Mouse (Mus musculus): ENCODE data around the gene Arhgdib. TPM values are rescaled to one million over a fixed set of nuclear protein-coding genes. Genes with fewer than 3 reads are reported as not detected.
A peak's percentile ranks its signal among the peaks of the same experiment; 100 is the strongest.

Arhgdib gene
- polyA plus RNA-seq, 1 experiment = 23.0 TPM

DNA sequence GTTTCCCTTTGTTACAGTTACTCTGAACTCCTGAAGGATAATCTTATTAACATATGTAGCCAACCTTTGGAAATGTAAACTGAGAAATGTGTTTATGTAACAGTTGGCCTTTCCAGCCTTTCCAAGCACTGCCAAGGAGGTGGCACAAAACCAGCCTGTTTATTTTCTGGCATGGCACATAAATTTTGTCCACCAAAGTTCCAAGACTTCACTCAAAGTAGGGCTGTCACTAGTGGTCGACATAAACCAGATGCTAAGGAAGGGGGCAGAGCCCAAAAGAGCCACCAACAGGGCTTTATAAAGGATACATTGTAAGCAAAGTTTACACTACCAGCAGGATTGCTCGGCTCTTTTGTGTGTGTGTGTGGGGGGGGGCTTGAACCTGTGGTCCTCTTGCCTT lies 23.8 kb downstream of the Arhgdib start:
- DNase-seq (ENCODE audit: low read depth) = no peak
- no peak for TF ChIP-seq POLR2A (IDR thresholded peaks at IDR 0.05; ENCODE audit: borderline replicate concordance, extremely low read depth, insufficient read depth, insufficient read length, poor library complexity, severe bottlenecking)
- TF ChIP-seq CTCF (IDR thresholded peaks at IDR 0.05; ENCODE audit: borderline replicate concordance, extremely low read depth, insufficient read depth, insufficient read length) = no peak

DNA sequence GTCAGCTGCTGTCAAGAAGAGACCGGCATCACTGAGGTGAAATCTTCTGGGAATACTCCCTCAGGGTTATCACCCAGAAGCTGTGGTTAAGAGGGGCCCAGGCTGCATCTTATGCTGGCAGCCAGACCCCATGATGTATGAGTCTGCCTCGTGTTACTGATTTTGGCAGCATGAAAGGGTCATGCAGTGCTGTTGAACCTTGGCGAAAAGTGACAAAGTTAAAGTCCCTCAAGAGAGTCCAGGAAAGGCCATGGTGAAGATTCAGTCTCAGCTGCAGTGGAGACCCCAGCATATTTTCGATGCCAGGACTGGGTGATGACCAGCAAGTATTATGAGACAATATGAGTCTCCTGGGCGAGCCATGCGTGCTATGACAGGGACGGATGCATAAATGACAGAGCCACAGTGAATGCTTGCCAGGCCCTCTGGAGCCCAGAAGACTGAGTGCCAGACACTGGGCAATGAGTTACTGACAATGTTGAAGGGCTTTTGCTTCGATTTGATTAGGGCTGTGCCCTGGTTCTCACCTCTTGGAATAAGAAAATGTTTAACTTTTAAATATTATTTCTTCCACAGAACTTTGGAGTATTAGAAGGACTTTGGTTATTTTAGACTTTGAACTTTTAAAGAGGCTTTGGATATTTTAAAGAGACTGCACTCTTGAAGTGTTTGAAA lies 25.8 kb downstream of the Arhgdib start:
- DNase-seq (ENCODE audit: low read depth) = no peak
- TF ChIP-seq CTCF (IDR thresholded peaks at IDR 0.05; ENCODE audit: borderline replicate concordance, extremely low read depth, insufficient read depth, insufficient read length) (no peak), POLR2A (IDR thresholded peaks at IDR 0.05; ENCODE audit: borderline replicate concordance, extremely low read depth, insufficient read depth, insufficient read length, poor library complexity, severe bottlenecking) (no peak)

DNA sequence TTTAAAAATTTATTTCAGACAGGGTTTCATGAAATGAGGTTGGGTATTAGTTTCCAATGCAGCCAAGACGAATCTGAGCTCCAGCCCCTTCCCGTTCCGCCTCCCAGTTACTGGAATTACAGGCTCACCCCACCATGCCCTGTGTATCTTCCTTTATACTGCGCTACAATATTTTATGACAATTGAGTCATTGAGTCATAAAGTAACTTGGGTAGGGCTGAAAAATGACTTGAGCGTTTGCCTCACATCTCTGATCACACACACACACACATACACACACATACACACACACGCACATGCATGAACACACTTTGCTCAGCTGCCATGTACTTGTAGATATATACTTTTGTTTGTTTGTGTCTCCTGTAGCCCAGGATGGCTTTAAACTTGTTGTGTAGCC lies 27.5 kb downstream of the Arhgdib start:
- no peak for DNase-seq (ENCODE audit: low read depth)
- TF ChIP-seq CTCF (IDR thresholded peaks at IDR 0.05; ENCODE audit: borderline replicate concordance, extremely low read depth, insufficient read depth, insufficient read length) = no peak
- no peak for TF ChIP-seq POLR2A (IDR thresholded peaks at IDR 0.05; ENCODE audit: borderline replicate concordance, extremely low read depth, insufficient read depth, insufficient read length, poor library complexity, severe bottlenecking)

DNA sequence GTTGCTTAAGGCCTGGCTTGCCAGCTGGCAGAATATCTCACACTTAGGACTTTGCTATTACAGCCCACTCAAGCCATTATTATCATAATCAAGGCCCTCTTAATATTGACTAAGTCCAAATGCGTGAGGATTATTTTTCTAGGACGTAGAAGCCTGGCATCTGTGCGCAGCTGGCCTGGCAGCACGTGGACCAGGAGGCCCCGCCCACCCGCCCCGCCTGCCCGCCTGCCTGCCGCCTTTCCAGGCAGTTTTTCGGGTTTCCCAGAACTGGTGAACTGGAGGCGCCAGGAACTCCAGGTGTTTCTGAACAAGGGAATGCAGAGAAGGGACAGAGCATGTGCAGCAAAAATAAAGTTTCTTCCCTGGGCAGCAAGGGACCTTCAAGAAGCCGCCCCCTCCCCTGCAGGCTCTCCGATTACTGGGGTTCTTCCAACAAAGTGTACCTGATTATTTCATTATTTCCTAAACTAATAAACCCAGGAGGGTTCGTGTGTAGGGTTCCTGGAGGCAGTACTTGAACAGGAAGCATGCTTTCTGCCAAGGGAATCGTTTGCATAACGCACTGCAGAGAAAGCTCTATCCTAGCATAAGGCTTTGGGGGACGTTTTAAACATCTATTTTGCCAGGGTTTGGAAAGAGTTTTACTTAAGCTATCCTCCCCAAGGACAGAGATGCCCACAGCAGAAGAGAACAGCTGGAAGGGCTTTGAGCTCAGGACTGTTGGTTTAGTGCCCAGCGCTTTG lies 28.1 kb downstream of the Arhgdib start:
- peak; percentile 66 for DNase-seq (ENCODE audit: low read depth)
- TF ChIP-seq CTCF (IDR thresholded peaks at IDR 0.05; ENCODE audit: borderline replicate concordance, extremely low read depth, insufficient read depth, insufficient read length) (no peak), POLR2A (IDR thresholded peaks at IDR 0.05; ENCODE audit: borderline replicate concordance, extremely low read depth, insufficient read depth, insufficient read length, poor library complexity, severe bottlenecking) (no peak)

DNA sequence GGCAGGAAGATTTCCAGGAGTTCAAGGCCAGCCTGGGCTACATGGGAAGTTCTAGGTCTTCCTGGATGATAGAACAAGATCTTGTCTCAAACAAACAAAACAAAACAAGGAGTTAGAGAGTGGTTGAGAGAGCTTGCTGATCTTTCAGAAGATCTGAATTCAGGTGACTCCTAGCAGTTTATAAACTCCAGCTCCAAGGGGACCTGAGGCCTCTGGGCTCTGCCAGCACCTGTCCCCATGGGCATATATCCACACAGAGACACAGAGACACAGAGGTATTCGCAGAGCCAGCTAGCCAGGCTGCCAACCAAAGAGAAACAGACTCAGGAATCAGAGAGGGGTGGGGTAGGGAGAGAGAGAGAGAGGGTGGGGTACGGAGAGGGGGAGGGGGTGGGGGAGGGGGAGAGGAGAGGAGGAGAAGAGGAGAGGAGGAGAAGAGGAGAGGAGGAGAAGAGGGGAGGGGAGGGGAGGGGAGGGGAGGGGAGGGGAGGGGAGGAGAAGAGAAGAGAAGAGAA lies 28.9 kb downstream of the Arhgdib start:
- DNase-seq (ENCODE audit: low read depth) = no peak
- no peak for TF ChIP-seq POLR2A (IDR thresholded peaks at IDR 0.05; ENCODE audit: borderline replicate concordance, extremely low read depth, insufficient read depth, insufficient read length, poor library complexity, severe bottlenecking)
- TF ChIP-seq CTCF (IDR thresholded peaks at IDR 0.05; ENCODE audit: borderline replicate concordance, extremely low read depth, insufficient read depth, insufficient read length) = no peak

DNA sequence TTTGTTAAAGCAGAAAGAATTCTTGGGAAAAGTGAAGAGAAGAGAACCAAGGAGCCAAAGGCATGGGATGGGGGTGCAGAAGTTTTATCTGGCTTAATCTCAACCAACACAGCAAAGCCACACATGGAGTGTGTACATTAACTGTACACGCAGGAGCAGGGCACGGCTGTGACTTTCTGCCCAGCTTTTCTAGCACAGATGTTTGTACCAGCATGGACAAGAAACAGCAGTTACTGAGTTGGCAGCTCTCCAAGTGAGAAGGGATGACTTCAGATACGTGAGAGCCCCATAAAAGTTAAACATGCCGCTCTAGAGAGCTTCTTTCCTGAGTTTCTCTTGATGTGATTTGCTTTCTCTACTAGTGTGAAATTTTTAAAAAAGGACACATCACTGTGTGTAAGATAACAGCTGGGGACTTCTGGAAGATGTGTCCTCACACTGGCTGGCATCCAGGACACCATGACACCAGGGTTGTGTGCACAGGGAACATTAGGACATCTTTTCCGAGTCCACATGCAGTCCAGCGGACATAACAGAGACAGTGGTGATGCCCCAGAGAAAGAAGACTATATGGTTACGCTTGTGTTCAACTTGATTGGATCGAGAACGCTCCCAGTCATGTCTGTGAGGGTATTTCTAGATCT lies 31.3 kb downstream of the Arhgdib start:
- no peak for TF ChIP-seq CTCF (IDR thresholded peaks at IDR 0.05; ENCODE audit: borderline replicate concordance, extremely low read depth, insufficient read depth, insufficient read length)
- no peak for TF ChIP-seq POLR2A (IDR thresholded peaks at IDR 0.05; ENCODE audit: borderline replicate concordance, extremely low read depth, insufficient read depth, insufficient read length, poor library complexity, severe bottlenecking)
- peak; percentile 36 for DNase-seq (ENCODE audit: low read depth)

DNA sequence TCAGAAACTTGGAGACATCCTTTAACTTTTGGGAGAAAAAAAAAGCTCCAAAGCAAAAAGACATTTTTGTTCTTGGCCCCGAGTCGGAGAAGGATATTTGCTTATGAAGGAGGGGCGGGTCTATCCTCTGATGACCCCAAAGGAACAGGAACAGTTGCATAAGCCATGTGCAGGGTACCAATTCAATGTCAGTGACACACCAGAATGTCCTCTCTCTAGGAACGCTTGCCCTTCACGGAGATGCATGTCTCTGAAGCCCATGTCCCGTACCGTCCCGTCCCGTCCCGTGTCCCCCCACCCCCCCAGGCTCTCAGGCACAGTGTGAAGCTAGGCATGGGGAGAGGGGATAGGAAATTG lies 34.8 kb downstream of the Arhgdib start:
- no peak for TF ChIP-seq CTCF (IDR thresholded peaks at IDR 0.05; ENCODE audit: borderline replicate concordance, extremely low read depth, insufficient read depth, insufficient read length)
- TF ChIP-seq POLR2A (IDR thresholded peaks at IDR 0.05; ENCODE audit: borderline replicate concordance, extremely low read depth, insufficient read depth, insufficient read length, poor library complexity, severe bottlenecking) = no peak

DNA sequence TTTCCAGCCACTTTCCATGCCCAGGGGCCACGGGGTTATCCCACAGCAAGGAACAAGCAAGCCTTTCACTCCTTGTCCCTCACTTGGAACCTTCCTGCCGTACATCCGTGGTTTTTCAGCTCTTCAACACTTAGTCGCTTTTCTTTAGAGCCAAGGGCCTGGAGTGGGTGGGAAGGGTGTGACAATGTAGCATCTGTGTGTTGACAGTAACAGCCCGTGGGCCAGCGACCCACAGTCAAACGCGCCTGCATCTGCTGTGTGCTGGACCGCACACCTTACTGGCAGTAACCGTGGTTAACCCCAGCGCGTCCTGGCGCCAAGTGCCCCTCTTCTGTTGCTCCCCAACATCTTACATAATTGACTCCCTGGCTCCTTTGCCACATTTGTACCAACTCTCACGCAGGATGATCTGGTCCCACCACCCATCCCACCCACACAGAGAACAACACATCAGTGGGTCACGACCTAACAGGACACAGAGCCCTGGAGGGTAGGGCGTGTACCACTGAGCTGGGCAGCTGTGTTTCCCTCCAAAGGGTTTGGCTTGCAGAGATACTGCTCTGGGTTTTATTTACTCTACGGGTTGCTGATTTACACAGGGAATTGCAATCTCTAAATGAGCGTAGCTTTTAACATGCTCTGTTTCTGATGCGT lies 35.3 kb downstream of the Arhgdib start:
- no peak for DNase-seq (ENCODE audit: low read depth)
- TF ChIP-seq CTCF (IDR thresholded peaks at IDR 0.05; ENCODE audit: borderline replicate concordance, extremely low read depth, insufficient read depth, insufficient read length) = no peak
- no peak for TF ChIP-seq POLR2A (IDR thresholded peaks at IDR 0.05; ENCODE audit: borderline replicate concordance, extremely low read depth, insufficient read depth, insufficient read length, poor library complexity, severe bottlenecking)

More for the DNA sequence above, 34.8 kb downstream of the Arhgdib start:
- no peak for DNase-seq (ENCODE audit: low read depth)

DNA sequence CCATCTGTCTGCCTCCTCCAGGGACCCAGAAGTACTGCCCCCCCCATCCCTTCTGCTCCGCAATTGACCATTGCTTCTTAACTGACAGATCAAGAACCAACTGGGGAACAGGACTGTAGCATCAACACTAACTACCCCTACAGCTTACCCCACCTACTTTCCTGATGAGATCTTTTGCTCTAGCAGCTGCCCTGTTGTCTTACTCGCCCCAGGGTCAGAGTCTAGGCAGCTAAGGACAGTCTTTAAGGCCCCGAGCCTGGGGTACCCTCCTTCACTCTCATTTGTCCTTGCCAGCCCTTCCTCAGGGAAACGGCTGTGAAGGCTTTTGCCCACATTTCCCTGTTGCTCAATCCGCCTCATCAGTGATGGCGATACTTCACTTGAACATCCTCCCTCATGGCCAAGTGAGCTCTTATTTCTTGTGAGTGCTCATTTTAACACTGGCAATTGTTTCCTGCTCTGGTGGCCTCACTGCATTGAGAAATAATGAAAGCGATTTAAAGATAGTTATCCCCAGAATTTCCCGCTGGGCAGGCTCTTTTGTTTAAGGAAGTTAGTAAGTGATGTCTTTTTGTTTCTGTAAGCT lies 37.7 kb downstream of the Arhgdib start:
- no peak for DNase-seq (ENCODE audit: low read depth)
- TF ChIP-seq CTCF (IDR thresholded peaks at IDR 0.05; ENCODE audit: borderline replicate concordance, extremely low read depth, insufficient read depth, insufficient read length) = no peak
- no peak for TF ChIP-seq POLR2A (IDR thresholded peaks at IDR 0.05; ENCODE audit: borderline replicate concordance, extremely low read depth, insufficient read depth, insufficient read length, poor library complexity, severe bottlenecking)

DNA sequence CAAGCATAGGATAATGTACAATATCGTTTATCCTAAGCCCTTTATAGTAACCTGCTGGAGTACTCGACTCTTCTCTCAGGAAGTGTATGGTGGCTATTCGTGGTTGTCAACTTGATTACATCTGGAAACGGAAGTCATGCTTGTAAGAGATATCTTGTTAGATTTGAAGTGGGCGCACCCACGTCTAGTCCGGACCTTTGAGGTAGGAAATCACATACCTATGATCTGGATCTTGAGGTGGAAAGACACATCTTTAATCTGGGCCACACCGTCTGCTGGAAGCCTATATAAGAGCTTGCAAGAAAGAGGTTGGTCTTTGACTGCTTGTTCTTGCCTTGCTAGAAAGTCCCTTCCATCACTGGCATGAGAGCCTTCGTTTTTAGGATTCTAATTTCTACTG lies 39.2 kb downstream of the Arhgdib start:
- no peak for DNase-seq (ENCODE audit: low read depth)
- TF ChIP-seq POLR2A (IDR thresholded peaks at IDR 0.05; ENCODE audit: borderline replicate concordance, extremely low read depth, insufficient read depth, insufficient read length, poor library complexity, severe bottlenecking) (no peak), CTCF (IDR thresholded peaks at IDR 0.05; ENCODE audit: borderline replicate concordance, extremely low read depth, insufficient read depth, insufficient read length) (no peak)

DNA sequence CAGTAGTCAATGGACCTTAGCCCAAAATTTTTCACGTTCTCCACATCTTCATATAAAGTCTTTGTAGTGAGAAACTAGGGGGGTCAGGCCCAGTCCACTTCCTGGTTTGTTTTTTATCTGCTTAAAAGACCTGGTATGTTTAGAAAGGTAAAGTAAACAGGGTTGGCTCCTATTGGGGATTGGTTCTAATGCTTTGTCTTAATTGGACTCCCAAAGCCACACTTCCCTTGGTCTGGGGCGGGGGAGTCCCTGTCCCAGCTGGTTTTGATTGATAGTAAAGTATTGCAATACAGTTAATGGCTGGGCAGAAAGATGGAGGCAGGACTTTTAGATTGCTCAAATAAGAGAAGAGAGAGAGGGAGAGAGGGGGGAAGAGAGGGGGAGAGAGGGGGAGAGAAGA lies 40.7 kb downstream of the Arhgdib start:
- no peak for DNase-seq (ENCODE audit: low read depth)
- no peak for TF ChIP-seq CTCF (IDR thresholded peaks at IDR 0.05; ENCODE audit: borderline replicate concordance, extremely low read depth, insufficient read depth, insufficient read length)
- no peak for TF ChIP-seq POLR2A (IDR thresholded peaks at IDR 0.05; ENCODE audit: borderline replicate concordance, extremely low read depth, insufficient read depth, insufficient read length, poor library complexity, severe bottlenecking)
